Mouse (Mus musculus) lung, embryonic 16.5 days (tissue): ENCODE data around the gene St3gal5. TPM values are rescaled to one million over a fixed set of nuclear protein-coding genes. Genes with fewer than 3 reads are reported as not detected.

Experiments
- ATAC-seq: fragments of 200-750 bp; cut with Nextera tagmentation; 2 replicates; pipeline ENCODE4 v1.8.0; 2017; ENCODE audit warnings: low read depth, mild to moderate bottlenecking, moderate library complexity
- H3K27ac ChIP-seq: fragments of 300-500 bp; sonication (generic); 2 replicates; pipeline ENCODE4 v1.5.1; 2014; ENCODE audit warnings: mild to moderate bottlenecking, control low read depth, low read length
- H3K27me3 ChIP-seq: fragments of 300-500 bp; sonication (generic); 2 replicates; pipeline ENCODE4 v1.6.1; 2014; ENCODE audit warnings: low read depth, low read length, mixed read lengths; ENCODE audit not compliant: control insufficient read depth, insufficient read depth
- H3K36me3 ChIP-seq: fragments of 300-500 bp; sonication (generic); 2 replicates; pipeline ENCODE4 v1.6.1; 2014; ENCODE audit warnings: low read length; ENCODE audit not compliant: control insufficient read depth, insufficient read depth
- H3K4me1 ChIP-seq: fragments of 300-500 bp; sonication (generic); replicated peaks from 2 replicates; pipeline ENCODE4 v1.6.1; 2014; ENCODE audit warnings: low read length, mixed read lengths; ENCODE audit not compliant: control insufficient read depth, insufficient read depth
- H3K4me2 ChIP-seq: fragments of 300-500 bp; sonication (generic); 2 replicates; pipeline ENCODE4 v1.6.1; 2014; ENCODE audit warnings: low read depth, low read length, control low read depth
- H3K4me3 ChIP-seq: fragments of 300-500 bp; sonication (generic); 2 replicates; pipeline ENCODE4 v1.5.1; 2014; ENCODE audit warnings: mild to moderate bottlenecking, low read length, control low read depth
- H3K9ac ChIP-seq: fragments of 300-500 bp; sonication (generic); 2 replicates; pipeline ENCODE4 v1.6.1; 2014; ENCODE audit warnings: low read length, control low read depth
- H3K9me3 ChIP-seq: fragments of 300-500 bp; sonication (generic); 2 replicates; pipeline ENCODE4 v1.6.1; 2016; ENCODE audit warnings: low read length; ENCODE audit not compliant: control insufficient read depth
- WGBS: fragments of 180-500 bp; shearing (Covaris S2); extraction: QIAGEN DNeasy Blood & Tissue Kit; methylation state at CpG from one replicate; pipeline ENCODE4 v1.1.7; 2014; 5-methylcytosine and 5-hydroxymethylcytosine counted together
- polyA plus RNA-seq: library from polyadenylated mRNA; unstranded; fragments of >200 nt; fragmentation: Nextera tagmentation; extraction: Ambion mirVana; gene quantifications from 2 replicates; pipeline ENCODE4 v1.2.1, GENCODE M21; 2015

St3gal5 gene
- polyA plus RNA-seq, 1 experiment from 2014 or later, result 40.5 TPM

DNA sequence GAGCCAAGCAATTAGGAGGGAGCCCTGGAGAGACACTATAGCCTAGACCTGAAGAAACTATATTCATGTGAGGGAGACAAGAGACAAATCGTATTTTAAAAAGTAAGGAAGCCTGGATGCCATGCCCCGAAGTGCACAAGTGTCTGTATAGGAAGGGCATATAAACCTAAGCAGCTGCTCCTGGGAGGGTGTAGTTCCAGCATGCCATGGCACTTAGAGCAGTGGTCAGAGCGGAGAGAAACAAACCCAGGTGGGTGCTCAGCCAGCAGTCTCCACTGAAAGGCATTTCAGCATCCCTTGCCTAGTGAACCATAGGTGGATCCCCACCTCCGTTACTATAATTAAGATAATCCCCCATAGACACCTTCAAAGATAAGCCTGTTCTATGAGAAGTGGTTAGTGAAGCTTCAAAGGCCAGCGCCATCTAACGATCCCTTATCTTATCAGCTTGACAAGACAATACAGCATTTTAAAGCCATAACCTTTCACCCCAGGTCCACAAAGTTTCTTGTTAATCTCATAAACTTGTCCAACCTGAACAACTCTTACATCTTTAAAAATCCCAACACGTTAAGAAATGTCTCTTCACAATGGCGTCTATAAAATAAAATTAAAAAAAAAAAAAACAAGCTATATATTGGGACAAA is 20.1 kb downstream of the St3gal5 start:
- no peak overlapping the region for H3K4me3 ChIP-seq
- no peak overlapping the region for H3K9ac ChIP-seq
- peaks cover 4% of the 10 kb centered on the region; the same call in 1 of the 2 replicates for H3K4me1 ChIP-seq
- no peak overlapping the region for H3K27ac ChIP-seq
- no peaks in the 10 kb centered on the region for H3K27me3 ChIP-seq
- H3K36me3 ChIP-seq, result no peaks in the 10 kb centered on the region
- no peak overlapping the region for H3K4me2 ChIP-seq
- no peaks in the 10 kb centered on the region for H3K9me3 ChIP-seq
- ATAC-seq, result no peak
- WGBS, result 47% methylated on average over 8 of the region's 8 CpGs

DNA sequence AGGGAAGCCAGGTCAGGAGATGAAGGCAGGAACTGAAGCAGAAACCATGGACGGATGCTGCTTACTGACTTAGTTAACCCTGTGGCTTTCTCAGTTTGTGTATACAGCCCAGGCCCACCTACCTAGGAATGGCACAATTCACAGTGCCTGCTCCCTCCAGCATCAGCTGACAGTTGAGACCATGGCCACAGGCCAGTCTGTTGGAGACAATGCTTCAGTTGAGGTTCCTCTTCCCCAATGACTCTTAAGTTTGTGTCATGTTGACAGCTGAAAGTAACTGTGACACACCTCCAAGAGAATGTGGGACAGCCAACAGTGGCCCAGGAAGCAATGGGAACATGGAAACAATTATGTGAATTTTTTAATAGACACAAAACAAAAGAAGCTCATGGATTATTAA is 22.5 kb downstream of the St3gal5 start:
- Histone ChIP-seq H3K36me3 (no peaks in the 10 kb centered on the region), H3K4me1 (peaks cover 4% of the 10 kb centered on the region; the same call in 1 of the 2 replicates), H3K9ac (no peak overlapping the region), H3K4me2 (no peak overlapping the region), H3K27ac (no peak overlapping the region), H3K4me3 (no peak overlapping the region), H3K9me3 (no peaks in the 10 kb centered on the region), H3K27me3 (no peaks in the 10 kb centered on the region)
- 81% methylated on average over 1 of the region's 1 CpGs for WGBS
- no peak for ATAC-seq

DNA sequence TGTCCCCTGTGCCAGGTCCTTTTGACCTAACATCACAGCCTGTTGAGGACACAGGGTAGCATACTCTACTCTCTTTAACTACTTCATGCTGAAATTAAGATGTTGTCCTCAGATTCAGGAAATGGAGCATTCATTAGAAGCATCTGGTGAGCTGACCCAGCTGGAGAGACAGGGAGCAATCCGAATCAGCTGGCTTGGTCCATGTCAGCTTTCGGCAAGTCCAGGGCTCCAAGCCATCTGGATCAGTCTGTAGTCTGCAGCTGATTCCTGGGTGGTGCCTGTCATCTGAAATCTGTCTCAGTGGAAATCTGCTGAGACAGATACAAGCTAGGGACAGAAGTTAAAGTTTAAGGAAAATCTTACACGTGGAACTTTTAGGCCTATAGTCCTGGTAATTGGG is 23.9 kb downstream of the St3gal5 start:
- Histone ChIP-seq H3K27ac (no peak overlapping the region), H3K4me2 (no peak overlapping the region), H3K27me3 (no peaks in the 10 kb centered on the region), H3K4me3 (no peak overlapping the region), H3K36me3 (no peaks in the 10 kb centered on the region), H3K4me1 (peaks cover 4% of the 10 kb centered on the region; the same call in 1 of the 2 replicates), H3K9ac (no peak overlapping the region), H3K9me3 (no peaks in the 10 kb centered on the region)
- WGBS, result 40% methylated on average over 3 of the region's 3 CpGs
- peak; percentile 96 for ATAC-seq

DNA sequence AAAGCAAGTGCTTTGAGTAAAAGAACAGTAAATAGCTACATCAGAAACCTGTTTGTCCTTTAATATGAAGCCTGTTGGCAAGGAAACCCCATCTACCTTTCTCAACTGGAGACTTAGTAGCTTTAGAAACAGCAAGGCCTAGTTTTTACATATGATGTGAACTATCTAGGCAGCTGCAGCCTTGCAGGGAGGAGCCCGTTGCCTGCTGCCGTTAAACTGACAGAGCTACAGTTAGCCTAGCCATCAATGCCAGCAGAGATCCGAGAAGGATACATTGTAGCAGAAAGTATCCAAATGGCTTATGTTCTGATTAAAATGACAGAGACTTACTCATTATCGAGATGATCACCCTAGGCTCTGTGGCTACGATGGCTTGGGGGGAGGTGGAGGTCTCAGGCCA is 25.1 kb downstream of the St3gal5 start:
- H3K9me3 ChIP-seq, result no peaks in the 10 kb centered on the region
- H3K27ac ChIP-seq, result no peak overlapping the region
- H3K27me3 ChIP-seq, result no peaks in the 10 kb centered on the region
- WGBS, result 80% methylated on average over 5 of the region's 5 CpGs
- H3K4me2 ChIP-seq, result no peak overlapping the region
- no peak for ATAC-seq
- H3K36me3 ChIP-seq, result no peaks in the 10 kb centered on the region
- H3K4me3 ChIP-seq, result no peak overlapping the region
- H3K4me1 ChIP-seq, result peaks cover 4% of the 10 kb centered on the region; the same call in 1 of the 2 replicates
- no peak overlapping the region for H3K9ac ChIP-seq

DNA sequence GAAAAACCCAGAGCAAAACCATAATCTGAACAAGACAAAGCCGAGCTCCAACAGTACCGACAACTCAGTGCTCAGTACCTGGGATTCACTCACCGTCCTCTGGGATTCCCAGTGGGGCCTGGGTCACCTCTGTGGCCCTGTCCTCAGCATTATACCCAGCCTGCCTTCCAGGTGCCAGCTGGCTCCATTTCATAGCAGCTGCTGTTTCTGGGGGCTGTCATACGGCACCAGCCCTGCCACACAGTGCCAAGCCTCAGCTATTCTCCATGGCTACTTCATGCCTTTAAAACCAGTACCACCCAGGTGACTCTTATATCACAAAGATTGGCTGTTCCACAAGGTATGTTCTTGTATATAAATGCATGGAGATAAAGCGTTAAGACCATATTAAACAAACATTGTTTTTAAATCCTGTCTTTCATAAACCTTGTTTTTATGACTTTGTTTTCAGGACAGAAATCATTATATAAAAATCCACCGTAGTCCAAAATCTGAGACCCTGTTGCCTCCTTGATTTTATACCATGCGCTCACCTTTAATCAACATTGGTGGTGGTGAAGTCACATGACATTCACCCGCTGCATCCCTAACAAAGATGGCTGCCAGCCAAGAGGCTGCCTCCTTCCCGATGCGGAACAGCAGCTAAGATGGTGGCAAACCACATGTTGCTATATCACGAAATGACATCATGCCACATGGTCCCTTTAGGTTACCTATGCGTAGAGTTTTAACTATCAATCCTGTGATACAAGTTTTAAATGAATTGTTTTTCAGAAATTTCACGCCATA is 27.1 kb downstream of the St3gal5 start:
- Histone ChIP-seq H3K9ac (no peak overlapping the region), H3K27ac (no peak overlapping the region), H3K27me3 (no peaks in the 10 kb centered on the region), H3K9me3 (no peaks in the 10 kb centered on the region), H3K36me3 (no peaks in the 10 kb centered on the region), H3K4me3 (no peak overlapping the region), H3K4me2 (no peak overlapping the region), H3K4me1 (peaks cover 4% of the 10 kb centered on the region; the same call in 1 of the 2 replicates)
- WGBS, result 89% methylated on average over 13 of the region's 13 CpGs
- ATAC-seq, result no peak

DNA sequence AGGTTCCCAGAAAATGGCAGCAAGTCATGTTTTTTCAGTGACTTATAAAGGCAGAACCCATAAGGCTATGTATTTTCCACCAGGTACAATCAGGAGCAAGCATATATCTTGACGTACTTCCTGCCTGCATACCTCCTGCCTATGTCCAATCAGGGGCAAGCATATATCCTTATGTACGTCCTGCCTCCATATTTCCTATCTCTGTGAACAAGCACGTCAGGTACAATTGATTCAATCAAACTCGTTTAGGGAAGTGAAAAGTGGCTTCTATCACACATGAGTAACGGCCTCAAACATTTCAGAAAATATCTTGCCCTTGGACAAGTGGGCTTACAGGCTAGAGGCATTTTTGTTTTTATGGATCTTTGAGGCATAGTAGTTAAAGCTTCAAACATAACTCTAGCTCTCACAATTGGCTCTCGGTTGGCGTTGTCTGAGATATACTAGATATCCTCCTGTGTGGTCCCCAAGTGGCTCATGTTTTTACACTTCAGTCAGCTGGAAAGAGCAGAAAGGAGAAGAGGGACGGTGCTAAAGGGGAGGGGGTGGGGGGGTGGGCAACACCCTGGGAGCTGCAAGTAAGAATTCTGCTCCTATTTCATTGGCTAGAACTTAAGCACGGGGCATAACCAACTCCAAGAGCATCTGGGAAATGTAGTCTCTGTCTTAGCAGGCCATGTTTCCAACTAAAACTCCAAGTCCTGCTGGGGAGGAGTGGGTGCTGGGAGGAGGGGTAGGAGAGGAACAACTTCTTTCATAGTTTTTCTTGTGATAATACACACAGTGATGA is 28.9 kb downstream of the St3gal5 start:
- no peak for ATAC-seq
- Histone ChIP-seq H3K36me3 (peaks cover 3% of the 10 kb centered on the region; the same call in 1 of the 2 replicates), H3K27ac (no peak overlapping the region)

DNA sequence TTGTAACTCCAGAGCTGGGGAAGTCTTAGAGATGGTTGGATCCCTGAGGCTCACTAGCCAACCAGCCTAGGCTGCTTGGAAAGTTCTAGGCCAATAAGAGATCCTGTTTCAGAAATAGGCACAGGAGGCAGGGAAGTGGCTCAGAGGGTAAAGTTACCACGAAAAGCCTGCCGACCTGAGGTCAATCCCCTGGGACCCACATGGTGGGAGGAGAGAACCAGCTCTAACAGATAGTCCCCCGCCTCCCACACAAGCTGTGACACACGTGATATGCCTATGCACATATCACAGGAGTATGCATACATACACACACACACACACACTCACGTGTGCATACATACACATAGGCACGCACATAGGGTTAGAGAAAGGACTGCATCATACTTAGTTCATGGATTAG is 32.7 kb downstream of the St3gal5 start:
- WGBS, result 82% methylated on average over 6 of the region's 6 CpGs
- Histone ChIP-seq H3K9ac (no peak overlapping the region), H3K4me1 (no peaks in the 10 kb centered on the region), H3K4me2 (no peak overlapping the region), H3K36me3 (peaks cover 14% of the 10 kb centered on the region), H3K4me3 (no peak overlapping the region), H3K27ac (no peak overlapping the region), H3K9me3 (no peaks in the 10 kb centered on the region), H3K27me3 (no peaks in the 10 kb centered on the region)
- no peak for ATAC-seq

More for the DNA sequence above, 28.9 kb downstream of the St3gal5 start:
- H3K9me3 ChIP-seq, result no peaks in the 10 kb centered on the region
- whole genome bisulfite sequencing, result 70% methylated on average over 9 of the region's 9 CpGs
- no peak overlapping the region for H3K4me2 ChIP-seq
- H3K9ac ChIP-seq, result no peak overlapping the region
- H3K27me3 ChIP-seq, result no peaks in the 10 kb centered on the region
- H3K4me3 ChIP-seq, result no peak overlapping the region
- H3K4me1 ChIP-seq, result no peaks in the 10 kb centered on the region; the same call in 1 of the 2 replicates

DNA sequence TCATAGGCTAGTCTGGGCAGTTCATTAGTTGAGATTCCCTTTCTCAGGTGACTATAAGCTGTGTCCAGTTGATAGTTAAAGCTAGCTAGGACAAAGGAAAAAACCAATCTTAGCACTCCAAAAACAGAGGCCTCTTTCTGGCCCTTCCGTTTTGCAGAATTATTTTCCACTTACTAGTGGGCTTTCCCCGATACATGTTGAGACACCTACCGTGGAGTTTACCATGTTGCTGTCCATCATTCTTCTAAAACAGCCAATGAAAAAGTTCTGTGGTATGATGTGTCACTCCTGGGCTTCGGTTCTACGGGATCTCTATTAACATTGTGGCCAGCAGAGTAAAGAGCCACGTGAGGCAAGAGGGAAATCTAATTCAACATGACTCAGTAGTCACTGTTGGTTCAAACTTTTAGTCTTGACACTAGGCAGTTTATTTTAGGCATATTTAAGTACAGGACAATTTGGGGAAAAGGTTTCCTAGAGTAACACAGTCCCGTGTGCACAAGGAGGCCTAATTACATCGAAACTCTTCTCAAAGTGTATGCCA is 35.4 kb downstream of the St3gal5 start:
- 95% methylated on average over 8 of the region's 8 CpGs for WGBS
- H3K4me1 ChIP-seq, result no peaks in the 10 kb centered on the region
- H3K9me3 ChIP-seq, result no peaks in the 10 kb centered on the region
- no peak overlapping the region for H3K4me2 ChIP-seq
- H3K27ac ChIP-seq, result no peak overlapping the region
- H3K36me3 ChIP-seq, result peaks cover 14% of the 10 kb centered on the region
- H3K27me3 ChIP-seq, result no peaks in the 10 kb centered on the region
- H3K4me3 ChIP-seq, result no peak overlapping the region
- ATAC-seq, result no peak
- H3K9ac ChIP-seq, result no peak overlapping the region
